Mouse (Mus musculus) liver, embryonic 13.5 days (tissue): ENCODE results near the gene Gm28042. TPM values are rescaled to one million over a fixed set of nuclear protein-coding genes. Genes with fewer than 3 reads are reported as not detected.

ENCODE experiments used
- ATAC-seq: fragments of 200-750 bp; cut with Nextera tagmentation; 2 replicates; pipeline ENCODE4 v1.8.0; 2017; ENCODE audit warnings: low read depth, mild to moderate bottlenecking, moderate number of reproducible peaks, moderate library complexity
- DNase-seq: peaks from one replicate; pipeline ENCODE4 v3.0.0; 2022
- H3K27ac ChIP-seq: fragments of 300-500 bp; sonication (generic); 2 replicates; pipeline ENCODE4 v1.5.1; 2015; ENCODE audit warnings: moderate library complexity, mild to moderate bottlenecking, inconsistent platforms
- H3K27me3 ChIP-seq: fragments of 300-500 bp; sonication (generic); 2 replicates; pipeline ENCODE4 v1.6.1; 2015; ENCODE audit warnings: mild to moderate bottlenecking, inconsistent platforms
- H3K36me3 ChIP-seq: fragments of 300-500 bp; sonication (generic); 2 replicates; pipeline ENCODE4 v1.6.1; 2015; ENCODE audit warnings: mild to moderate bottlenecking, inconsistent platforms
- H3K4me1 ChIP-seq: fragments of 300-500 bp; sonication (generic); replicated peaks from 2 replicates; pipeline ENCODE4 v1.6.1; 2015; ENCODE audit warnings: inconsistent platforms
- H3K4me2 ChIP-seq: fragments of 300-500 bp; sonication (generic); 2 replicates; pipeline ENCODE4 v1.6.1; 2015; ENCODE audit warnings: inconsistent platforms, mild to moderate bottlenecking, moderate library complexity
- H3K4me3 ChIP-seq: fragments of 300-500 bp; sonication (generic); replicated peaks from 2 replicates; pipeline ENCODE4 v1.5.1; 2015; ENCODE audit warnings: mild to moderate bottlenecking, inconsistent platforms
- H3K9ac ChIP-seq: fragments of 300-500 bp; sonication (generic); 2 replicates; pipeline ENCODE4 v1.6.1; 2015; ENCODE audit warnings: mild to moderate bottlenecking, inconsistent platforms
- H3K9me3 ChIP-seq: fragments of 300-500 bp; sonication (generic); replicated peaks from 2 replicates; pipeline ENCODE4 v1.6.1; 2016; ENCODE audit warnings: inconsistent platforms
- WGBS: fragments of 180-500 bp; shearing (Covaris S2); methylation state at CpG from one replicate; pipeline ENCODE4 v1.1.7; 2015; ENCODE audit not compliant: insufficient replicate concordance; 5-methylcytosine and 5-hydroxymethylcytosine counted together
- polyA plus RNA-seq: library from polyadenylated mRNA; unstranded; fragments of >200 nt; fragmentation: Nextera tagmentation; extraction: Ambion mirVana; gene quantifications from 2 replicates; pipeline ENCODE4 v1.2.1, GENCODE M21; 2015

The Gm28042 gene
- polyA plus RNA-seq, 1 experiment from 2014 or later, result 0.35 TPM

- ATAC-seq, result no peak
- Histone ChIP-seq H3K9ac (peak overlapping the region; percentile 13; the same call in 1 of the 2 replicates), H3K9me3 (no peaks in the 10 kb centered on the region), H3K4me2 (no peak overlapping the region), H3K36me3 (peaks cover 24% of the 10 kb centered on the region), H3K4me1 (peaks cover 6% of the 10 kb centered on the region; the same call in 1 of the 2 replicates), H3K27ac (no peak overlapping the region), H3K27me3 (peaks cover 4% of the 10 kb centered on the region; the same call in 1 of the 2 replicates), H3K4me3 (no peak overlapping the region)
- 72% methylated on average over 3 of the region's 3 CpGs for WGBS
- DNase-seq, result no peak
Observed at GRCm38 (mm10) chr2:120044676-120045075, 17.4 kb downstream of the Gm28042 start.

GRCm38 (mm10) chr2:120046486-120047310, 19.4 kb downstream of the Gm28042 start:
- H3K9ac ChIP-seq, result no peak overlapping the region
- ATAC-seq, result no peak
- peaks cover 4% of the 10 kb centered on the region for H3K36me3 ChIP-seq
- H3K27me3 ChIP-seq, result peaks cover 4% of the 10 kb centered on the region; the same call in 1 of the 2 replicates
- DNase-seq, result no peak
- peaks cover 6% of the 10 kb centered on the region; the same call in 1 of the 2 replicates for H3K4me1 ChIP-seq
- WGBS, result 57% methylated on average over 14 of the region's 14 CpGs
- no peak overlapping the region for H3K4me3 ChIP-seq
- H3K9me3 ChIP-seq, result no peaks in the 10 kb centered on the region
- no peak overlapping the region for H3K27ac ChIP-seq
- H3K4me2 ChIP-seq, result no peak overlapping the region

- Histone ChIP-seq H3K4me2 (no peak overlapping the region), H3K9ac (no peak overlapping the region), H3K27ac (no peak overlapping the region), H3K4me3 (no peak overlapping the region), H3K4me1 (peaks cover 6% of the 10 kb centered on the region; the same call in 1 of the 2 replicates), H3K36me3 (no peaks in the 10 kb centered on the region), H3K27me3 (peaks cover 4% of the 10 kb centered on the region; the same call in 1 of the 2 replicates), H3K9me3 (no peaks in the 10 kb centered on the region)
- no peak for ATAC-seq
- 65% methylated on average over 9 of the region's 9 CpGs for WGBS
- no peak for DNase-seq
Observed at GRCm38 (mm10) chr2:120048173-120048572, 20.9 kb downstream of the Gm28042 start.

- no peaks in the 10 kb centered on the region for H3K36me3 ChIP-seq
- no peak for ATAC-seq
- H3K4me2 ChIP-seq, result no peak overlapping the region
- DNase-seq, result no peak
- H3K27me3 ChIP-seq, result peaks cover 4% of the 10 kb centered on the region; the same call in 1 of the 2 replicates
- no peak overlapping the region for H3K9ac ChIP-seq
- H3K9me3 ChIP-seq, result no peaks in the 10 kb centered on the region
- no peak overlapping the region for H3K27ac ChIP-seq
- WGBS, result 55% methylated on average over 10 of the region's 10 CpGs
- no peak overlapping the region for H3K4me3 ChIP-seq
- H3K4me1 ChIP-seq, result no peaks in the 10 kb centered on the region
Observed at GRCm38 (mm10) chr2:120049632-120050274, 22.5 kb downstream of the Gm28042 start.

GRCm38 (mm10) chr2:120051405-120051804, 24.1 kb downstream of the Gm28042 start:
- DNase-seq, result no peak
- Histone ChIP-seq H3K36me3 (no peaks in the 10 kb centered on the region), H3K4me1 (no peaks in the 10 kb centered on the region), H3K9me3 (no peaks in the 10 kb centered on the region), H3K4me3 (no peak overlapping the region), H3K27me3 (peaks cover 4% of the 10 kb centered on the region; the same call in 1 of the 2 replicates), H3K9ac (no peak overlapping the region), H3K27ac (no peak overlapping the region), H3K4me2 (no peak overlapping the region)
- 56% methylated on average over 6 of the region's 6 CpGs for WGBS
- ATAC-seq, result no peak

GRCm38 (mm10) chr2:120054771-120055552, 27.7 kb downstream of the Gm28042 start:
- Histone ChIP-seq H3K4me3 (no peak overlapping the region), H3K27me3 (peaks cover 4% of the 10 kb centered on the region; the same call in 1 of the 2 replicates), H3K9me3 (no peaks in the 10 kb centered on the region), H3K36me3 (no peaks in the 10 kb centered on the region), H3K9ac (no peak overlapping the region), H3K27ac (no peak overlapping the region), H3K4me1 (no peaks in the 10 kb centered on the region), H3K4me2 (no peak overlapping the region)
- DNase-seq, result no peak
- 71% methylated on average over 12 of the region's 12 CpGs for WGBS
- ATAC-seq, result no peak

GRCm38 (mm10) chr2:120055923-120056322, 28.6 kb downstream of the Gm28042 start:
- DNase-seq (no peak), ATAC-seq (no peak)
- Histone ChIP-seq H3K4me1 (no peaks in the 10 kb centered on the region), H3K4me3 (no peak overlapping the region), H3K36me3 (no peaks in the 10 kb centered on the region), H3K27ac (no peak overlapping the region), H3K9me3 (no peaks in the 10 kb centered on the region), H3K9ac (no peak overlapping the region), H3K27me3 (peaks cover 4% of the 10 kb centered on the region; the same call in 1 of the 2 replicates), H3K4me2 (no peak overlapping the region)
- WGBS, result 70% methylated on average over 10 of the region's 10 CpGs

- Histone ChIP-seq H3K9me3 (no peaks in the 10 kb centered on the region), H3K4me2 (no peak overlapping the region), H3K36me3 (no peaks in the 10 kb centered on the region), H3K27me3 (peaks cover 4% of the 10 kb centered on the region; the same call in 1 of the 2 replicates), H3K4me3 (no peak overlapping the region), H3K9ac (no peak overlapping the region), H3K27ac (no peak overlapping the region), H3K4me1 (no peaks in the 10 kb centered on the region)
- 68% methylated on average over 4 of the region's 4 CpGs for WGBS
- DNase-seq (no peak), ATAC-seq (no peak)
Observed at GRCm38 (mm10) chr2:120058818-120059217, 31.5 kb downstream of the Gm28042 start.

- no peak overlapping the region for H3K27ac ChIP-seq
- H3K4me3 ChIP-seq, result no peak overlapping the region
- H3K9ac ChIP-seq, result no peak overlapping the region
- peaks cover 4% of the 10 kb centered on the region; the same call in 1 of the 2 replicates for H3K27me3 ChIP-seq
- H3K9me3 ChIP-seq, result no peaks in the 10 kb centered on the region
- WGBS, result 57% methylated on average over 3 of the region's 3 CpGs
- no peak overlapping the region for H3K4me2 ChIP-seq
- no peak for ATAC-seq
- no peaks in the 10 kb centered on the region for H3K36me3 ChIP-seq
- no peaks in the 10 kb centered on the region for H3K4me1 ChIP-seq
- no peak for DNase-seq
Observed at GRCm38 (mm10) chr2:120059466-120059865, 32.2 kb downstream of the Gm28042 start.

GRCm38 (mm10) chr2:120060190-120060589, 32.9 kb downstream of the Gm28042 start:
- WGBS, result 54% methylated on average over 6 of the region's 6 CpGs
- no peaks in the 10 kb centered on the region for H3K9me3 ChIP-seq
- no peak overlapping the region for H3K9ac ChIP-seq
- H3K27me3 ChIP-seq, result peaks cover 4% of the 10 kb centered on the region; the same call in 1 of the 2 replicates
- no peaks in the 10 kb centered on the region for H3K4me1 ChIP-seq
- ATAC-seq, result no peak
- no peak overlapping the region for H3K4me3 ChIP-seq
- no peaks in the 10 kb centered on the region for H3K36me3 ChIP-seq
- H3K27ac ChIP-seq, result no peak overlapping the region
- no peak for DNase-seq
- H3K4me2 ChIP-seq, result no peak overlapping the region

- no peak for ATAC-seq
- Histone ChIP-seq H3K4me2 (no peak overlapping the region), H3K9ac (no peak overlapping the region), H3K4me3 (no peak overlapping the region), H3K27ac (no peak overlapping the region), H3K9me3 (no peaks in the 10 kb centered on the region), H3K4me1 (no peaks in the 10 kb centered on the region), H3K27me3 (peaks cover 4% of the 10 kb centered on the region; the same call in 1 of the 2 replicates), H3K36me3 (no peaks in the 10 kb centered on the region)
- no peak for DNase-seq
- WGBS, result 70% methylated on average over 9 of the region's 9 CpGs
Observed at GRCm38 (mm10) chr2:120060651-120061050, 33.4 kb downstream of the Gm28042 start.
